Mouse (Mus musculus): Measurements from ENCODE around the gene Dclk2. TPM values are rescaled to one million over a fixed set of nuclear protein-coding genes. Genes with fewer than 3 reads are reported as not detected.

The Dclk2 gene
- polyA plus RNA-seq, 1 experiment, result 20.7 TPM

GRCm38 (mm10) chr3:86762456-86762855 is 158.2 kb downstream of the Dclk2 start:
- TF ChIP-seq POLR2A (IDR thresholded peaks at IDR 0.05; ENCODE audit: insufficient read depth, low read length), result no peak
- TF ChIP-seq CTCF (IDR thresholded peaks at IDR 0.05; ENCODE audit: low read depth, low read length), result no peak
- no peak for TF ChIP-seq EP300 (IDR thresholded peaks at IDR 0.05; ENCODE audit: insufficient read depth, low read depth, low read length)
- Histone ChIP-seq H3K36me3 (ENCODE audit: control insufficient read depth, insufficient read depth, low read length, poor library complexity, severe bottlenecking) (no peaks in the 10 kb centered on the region), H3K27me3 (ENCODE audit: control insufficient read depth, insufficient read depth, low read length, poor library complexity, severe bottlenecking) (no peaks in the 10 kb centered on the region), H3K9ac (ENCODE audit: low read depth, poor library complexity, severe bottlenecking) (no peak overlapping the region), H3K4me1 (ENCODE audit: control insufficient read depth, insufficient read depth, low read length) (no peaks in the 10 kb centered on the region), H3K27ac (ENCODE audit: insufficient read depth, low read length) (no peak overlapping the region), H3K9me3 (replicated peaks; ENCODE audit: control insufficient read depth, insufficient read depth, low read length, poor library complexity, severe bottlenecking) (no peaks in the 10 kb centered on the region), H3K4me3 (ENCODE audit: low read depth, low read length) (no peak overlapping the region)

- Histone ChIP-seq H3K27me3 (ENCODE audit: control insufficient read depth, insufficient read depth, low read length, poor library complexity, severe bottlenecking) (no peaks in the 10 kb centered on the region), H3K4me3 (ENCODE audit: low read depth, low read length) (no peak overlapping the region), H3K4me1 (ENCODE audit: control insufficient read depth, insufficient read depth, low read length) (no peaks in the 10 kb centered on the region), H3K27ac (ENCODE audit: insufficient read depth, low read length) (no peak overlapping the region), H3K9ac (ENCODE audit: low read depth, poor library complexity, severe bottlenecking) (no peak overlapping the region), H3K9me3 (replicated peaks; ENCODE audit: control insufficient read depth, insufficient read depth, low read length, poor library complexity, severe bottlenecking) (no peaks in the 10 kb centered on the region), H3K36me3 (ENCODE audit: control insufficient read depth, insufficient read depth, low read length, poor library complexity, severe bottlenecking) (no peaks in the 10 kb centered on the region)
- TF ChIP-seq CTCF (IDR thresholded peaks at IDR 0.05; ENCODE audit: low read depth, low read length) (no peak), POLR2A (IDR thresholded peaks at IDR 0.05; ENCODE audit: insufficient read depth, low read length) (no peak), EP300 (IDR thresholded peaks at IDR 0.05; ENCODE audit: insufficient read depth, low read depth, low read length) (no peak)
Measured at GRCm38 (mm10) chr3:86762036-86762415, 158.6 kb downstream of the Dclk2 start.

GRCm38 (mm10) chr3:86761095-86762035 is 159.3 kb downstream of the Dclk2 start:
- Histone ChIP-seq H3K27me3 (ENCODE audit: control insufficient read depth, insufficient read depth, low read length, poor library complexity, severe bottlenecking) (no peaks in the 10 kb centered on the region), H3K36me3 (ENCODE audit: control insufficient read depth, insufficient read depth, low read length, poor library complexity, severe bottlenecking) (no peaks in the 10 kb centered on the region), H3K4me3 (ENCODE audit: low read depth, low read length) (no peak overlapping the region), H3K4me1 (ENCODE audit: control insufficient read depth, insufficient read depth, low read length) (no peaks in the 10 kb centered on the region), H3K9me3 (replicated peaks; ENCODE audit: control insufficient read depth, insufficient read depth, low read length, poor library complexity, severe bottlenecking) (no peaks in the 10 kb centered on the region), H3K9ac (ENCODE audit: low read depth, poor library complexity, severe bottlenecking) (no peak overlapping the region), H3K27ac (ENCODE audit: insufficient read depth, low read length) (no peak overlapping the region)
- TF ChIP-seq CTCF (IDR thresholded peaks at IDR 0.05; ENCODE audit: low read depth, low read length) (peak; percentile 10), POLR2A (IDR thresholded peaks at IDR 0.05; ENCODE audit: insufficient read depth, low read length) (no peak)

GRCm38 (mm10) chr3:86760474-86760873 is 160.2 kb downstream of the Dclk2 start:
- no peak overlapping the region for H3K9ac ChIP-seq (ENCODE audit: low read depth, poor library complexity, severe bottlenecking)
- no peak overlapping the region for H3K27ac ChIP-seq (ENCODE audit: insufficient read depth, low read length)
- H3K4me3 ChIP-seq (ENCODE audit: low read depth, low read length), result no peak overlapping the region
- no peaks in the 10 kb centered on the region for H3K9me3 ChIP-seq (replicated peaks; ENCODE audit: control insufficient read depth, insufficient read depth, low read length, poor library complexity, severe bottlenecking)
- no peaks in the 10 kb centered on the region for H3K36me3 ChIP-seq (ENCODE audit: control insufficient read depth, insufficient read depth, low read length, poor library complexity, severe bottlenecking)
- no peaks in the 10 kb centered on the region for H3K27me3 ChIP-seq (ENCODE audit: control insufficient read depth, insufficient read depth, low read length, poor library complexity, severe bottlenecking)
- TF ChIP-seq POLR2A (IDR thresholded peaks at IDR 0.05; ENCODE audit: insufficient read depth, low read length) (no peak), CTCF (IDR thresholded peaks at IDR 0.05; ENCODE audit: low read depth, low read length) (no peak), EP300 (IDR thresholded peaks at IDR 0.05; ENCODE audit: insufficient read depth, low read depth, low read length) (no peak)
- no peaks in the 10 kb centered on the region for H3K4me1 ChIP-seq (ENCODE audit: control insufficient read depth, insufficient read depth, low read length)

GRCm38 (mm10) chr3:86759834-86760233 is 160.8 kb downstream of the Dclk2 start:
- Histone ChIP-seq H3K9me3 (replicated peaks; ENCODE audit: control insufficient read depth, insufficient read depth, low read length, poor library complexity, severe bottlenecking) (no peaks in the 10 kb centered on the region), H3K27me3 (ENCODE audit: control insufficient read depth, insufficient read depth, low read length, poor library complexity, severe bottlenecking) (no peaks in the 10 kb centered on the region), H3K4me3 (ENCODE audit: low read depth, low read length) (no peak overlapping the region), H3K9ac (ENCODE audit: low read depth, poor library complexity, severe bottlenecking) (no peak overlapping the region), H3K36me3 (ENCODE audit: control insufficient read depth, insufficient read depth, low read length, poor library complexity, severe bottlenecking) (no peaks in the 10 kb centered on the region), H3K4me1 (ENCODE audit: control insufficient read depth, insufficient read depth, low read length) (no peaks in the 10 kb centered on the region), H3K27ac (ENCODE audit: insufficient read depth, low read length) (no peak overlapping the region)
- TF ChIP-seq EP300 (IDR thresholded peaks at IDR 0.05; ENCODE audit: insufficient read depth, low read depth, low read length) (no peak), CTCF (IDR thresholded peaks at IDR 0.05; ENCODE audit: low read depth, low read length) (no peak), POLR2A (IDR thresholded peaks at IDR 0.05; ENCODE audit: insufficient read depth, low read length) (no peak)

DNA sequence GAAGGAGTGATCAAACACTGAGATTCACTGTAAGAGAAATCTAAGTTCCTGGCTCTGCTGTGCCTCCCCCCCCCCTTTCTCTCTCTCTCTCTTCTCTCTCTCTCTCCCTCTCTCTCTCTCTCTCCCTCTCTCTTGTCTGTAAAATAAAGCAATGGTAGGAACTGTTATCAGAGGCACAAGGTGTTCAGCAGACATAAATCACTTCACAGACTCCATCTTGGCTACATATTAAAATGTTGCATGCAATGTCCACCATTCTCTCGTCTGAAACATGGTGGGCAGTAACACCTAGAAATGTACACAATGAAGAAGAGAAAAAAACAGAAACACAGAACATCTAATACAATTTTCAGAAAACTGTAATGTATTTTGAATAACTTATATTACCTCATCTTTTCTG is 161.3 kb downstream of the Dclk2 start:
- Histone ChIP-seq H3K9me3 (replicated peaks; ENCODE audit: control insufficient read depth, insufficient read depth, low read length, poor library complexity, severe bottlenecking) (no peaks in the 10 kb centered on the region), H3K4me3 (ENCODE audit: low read depth, low read length) (no peak overlapping the region), H3K27ac (ENCODE audit: insufficient read depth, low read length) (no peak overlapping the region), H3K4me1 (ENCODE audit: control insufficient read depth, insufficient read depth, low read length) (no peaks in the 10 kb centered on the region), H3K9ac (ENCODE audit: low read depth, poor library complexity, severe bottlenecking) (no peak overlapping the region), H3K36me3 (ENCODE audit: control insufficient read depth, insufficient read depth, low read length, poor library complexity, severe bottlenecking) (no peaks in the 10 kb centered on the region), H3K27me3 (ENCODE audit: control insufficient read depth, insufficient read depth, low read length, poor library complexity, severe bottlenecking) (no peaks in the 10 kb centered on the region)
- TF ChIP-seq CTCF (IDR thresholded peaks at IDR 0.05; ENCODE audit: low read depth, low read length), result no peak
- TF ChIP-seq EP300 (IDR thresholded peaks at IDR 0.05; ENCODE audit: insufficient read depth, low read depth, low read length), result no peak
- no peak for TF ChIP-seq POLR2A (IDR thresholded peaks at IDR 0.05; ENCODE audit: insufficient read depth, low read length)
